Mouse (Mus musculus): ENCODE data around the gene Trim60.
A peak's percentile ranks its signal among the peaks of the same experiment; 100 is the strongest.

DNA sequence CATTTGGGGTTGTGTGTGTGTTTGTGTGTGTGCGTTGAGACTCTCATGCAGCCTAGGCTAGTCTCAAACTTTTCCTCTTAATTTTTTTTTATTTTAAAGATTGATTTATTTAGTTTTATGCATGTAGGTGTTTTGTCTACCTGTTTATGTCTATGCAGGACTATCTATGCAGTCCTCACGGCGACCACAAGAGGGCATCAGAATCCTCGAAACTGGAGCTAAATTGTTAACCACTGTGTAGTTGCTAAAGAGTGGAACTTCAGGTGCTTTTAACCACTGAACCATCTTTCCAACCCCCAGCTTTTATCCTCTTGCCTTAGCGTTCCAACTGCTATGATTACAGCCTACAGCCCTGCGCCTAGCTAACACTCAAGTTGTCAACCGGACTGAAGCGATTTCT is 4.1 kb upstream of the Trim60 start:
- TF ChIP-seq CTCF (IDR thresholded peaks at IDR 0.05 in 2 of 3, conservative IDR thresholded peaks at IDR 0.05 in 1 of 3; ENCODE audit: control insufficient read depth in 1 of 3, insufficient read depth in 1 of 3, low read depth in 2 of 3, low read length in 3 of 3, poor library complexity in 1 of 3, severe bottlenecking in 1 of 3) (peak; percentile 52 to 67 (median 60)), EP300 (IDR thresholded peaks at IDR 0.05; ENCODE audit: low read depth in 1 of 2, low read length in 2 of 2) (no peak), ZNF384 (IDR thresholded peaks at IDR 0.05; ENCODE audit: low read depth, low read length) (no peak), GATA1 (IDR thresholded peaks at IDR 0.05; ENCODE audit: low read depth, low read length) (no peak), SMC3 (IDR thresholded peaks at IDR 0.05; ENCODE audit: low read depth, low read length) (peak; percentile 75), TBP (IDR thresholded peaks at IDR 0.05; ENCODE audit: low read depth, low read length) (no peak), POLR2A (IDR thresholded peaks at IDR 0.05; ENCODE audit: control insufficient read depth in 1 of 2, insufficient read depth in 1 of 2, low read depth in 1 of 2, low read length in 2 of 2, poor library complexity in 1 of 2) (no peak), TCF12 (IDR thresholded peaks at IDR 0.05; ENCODE audit: low read depth, low read length) (no peak), MXI1 (IDR thresholded peaks at IDR 0.05; ENCODE audit: low read depth, low read length) (no peak), CHD2 (IDR thresholded peaks at IDR 0.05; ENCODE audit: low read length) (no peak), RAD21 (IDR thresholded peaks at IDR 0.05; ENCODE audit: low read depth, low read length) (peak; percentile 61), USF1 (IDR thresholded peaks at IDR 0.05; ENCODE audit: low read depth, low read length) (no peak)
